Mouse (Mus musculus) yolk sac, embryonic 10.5 days (tissue): ENCODE results near the gene Zfp513.

Experiments
- DNase-seq: peaks from one replicate; pipeline ENCODE4 v3.0.0-alpha.2; 2017; ENCODE audit warnings: low spot score

Zfp513 gene

GRCm38 (mm10) chr5:31168630-31169029 is 33.5 kb downstream of the Zfp513 start:
- DNase-seq, result no peak

- DNase-seq, result no peak
Measured at GRCm38 (mm10) chr5:31164878-31165277, 37.2 kb downstream of the Zfp513 start.

GRCm38 (mm10) chr5:31162462-31162861 is 39.6 kb downstream of the Zfp513 start:
- no peak for DNase-seq

- peak; percentile 88 for DNase-seq
Measured at GRCm38 (mm10) chr5:31154152-31154553, 48.0 kb downstream of the Zfp513 start, which contains the start of gene Mpv17. Mpv17 (minus strand) TSS chr5:31154251.

- no peak for DNase-seq
Measured at GRCm38 (mm10) chr5:31153516-31154151, 48.5 kb downstream of the Zfp513 start.

- no peak for DNase-seq
Measured at GRCm38 (mm10) chr5:31151746-31152145, 50.4 kb downstream of the Zfp513 start.

GRCm38 (mm10) chr5:31149781-31150180 is 52.3 kb downstream of the Zfp513 start:
- no peak for DNase-seq
